Mouse (Mus musculus) hindbrain, postnatal 0 days (tissue): Measurements from ENCODE around the gene Stab2. TPM values are rescaled to one million over a fixed set of nuclear protein-coding genes. Genes with fewer than 3 reads are reported as not detected.
A peak's percentile ranks its signal among the peaks of the same experiment; 100 is the strongest.

ENCODE experiments used
- ATAC-seq: fragments of 200-750 bp; cut with Nextera tagmentation; 2 replicates; pipeline ENCODE4 v1.8.0; 2017; ENCODE audit warnings: mild to moderate bottlenecking, moderate TSS enrichment, moderate library complexity
- DNase-seq: peaks from one replicate; pipeline ENCODE4 v3.0.0-alpha.2; 2015; ENCODE audit warnings: low spot score
- H3K27ac ChIP-seq: fragments of 300-500 bp; sonication (generic); 2 replicates; pipeline ENCODE4 v1.5.1; 2014; ENCODE audit warnings: mild to moderate bottlenecking
- H3K27me3 ChIP-seq: fragments of 300-500 bp; sonication (generic); 2 replicates; pipeline ENCODE4 v1.6.1; 2014; ENCODE audit warnings: low read length, mixed read lengths; ENCODE audit not compliant: insufficient read depth
- H3K36me3 ChIP-seq: fragments of 300-500 bp; sonication (generic); 2 replicates; pipeline ENCODE4 v1.6.1; 2014; ENCODE audit warnings: low read length, mixed read lengths; ENCODE audit not compliant: insufficient read depth
- H3K4me1 ChIP-seq: fragments of 300-500 bp; sonication (generic); 2 replicates; pipeline ENCODE4 v1.6.1; 2014; ENCODE audit warnings: antibody characterized with exemption, low read length, mixed read lengths; ENCODE audit not compliant: insufficient read depth
- H3K4me2 ChIP-seq: fragments of 300-500 bp; sonication (generic); 2 replicates; pipeline ENCODE4 v1.6.1; 2014; ENCODE audit warnings: low read depth, mild to moderate bottlenecking, low read length, moderate library complexity, mixed read lengths
- H3K4me3 ChIP-seq: fragments of 300-500 bp; sonication (generic); 2 replicates; pipeline ENCODE4 v1.5.1; 2014; ENCODE audit warnings: low read length
- H3K9ac ChIP-seq: fragments of 300-500 bp; sonication (generic); replicated peaks from 2 replicates; pipeline ENCODE4 v1.6.1; 2014; ENCODE audit warnings: mild to moderate bottlenecking, low read length, moderate library complexity, mixed read lengths
- H3K9me3 ChIP-seq: fragments of 300-500 bp; sonication (generic); 2 replicates; pipeline ENCODE4 v1.6.1; 2016; ENCODE audit warnings: low read length, mixed read lengths
- CTCF ChIP-seq: IDR thresholded peaks from 2 replicates; pipeline ENCODE4 v1.5.1; 2016; ENCODE audit warnings: antibody characterized with exemption, control low read depth, low read depth
- WGBS: fragments of 180-500 bp; shearing (Covaris S2); extraction: QIAGEN DNeasy Blood & Tissue Kit; methylation state at CpG from one replicate; pipeline ENCODE4 v1.1.7; 2014; 5-methylcytosine and 5-hydroxymethylcytosine counted together
- polyA plus RNA-seq: library from polyadenylated mRNA; unstranded; fragments of >200 nt; fragmentation: Nextera tagmentation; extraction: Ambion mirVana; gene quantifications from 2 replicates; pipeline ENCODE4 v1.2.1, GENCODE M21; 2015
- total RNA-seq: library from RNA; depleted of rRNA; stranded (reverse); fragments of >200 nt; gene quantifications from 2 replicates; pipeline ENCODE4 v1.2.3, GENCODE M21; 2014; rRNA removed

Gene Stab2
- total RNA-seq, result 0.42 TPM in 1 of 2 replicates, not detected in the other
- polyA plus RNA-seq, result 0.10 and 0.42 TPM in 2 replicates

- DNase-seq, result peak; percentile 16
- Histone ChIP-seq H3K9ac (no peak within 1 kb of the TSS), H3K4me1 (no peaks in the 10 kb centered on the region), H3K27me3 (no peaks in the 10 kb centered on the region), H3K9me3 (no peaks in the 10 kb centered on the region), H3K27ac (no peak within 1 kb of the TSS), H3K4me3 (no peak within 1 kb of the TSS), H3K36me3 (no peaks in the 10 kb centered on the region), H3K4me2 (no peak within 1 kb of the TSS)
- no peak; the same call in 1 of the 2 replicates for ATAC-seq
- WGBS, result 65% methylated on average over 8 of the region's 8 CpGs
- TF ChIP-seq CTCF, result no peak
Measured at GRCm38 (mm10) chr10:87007385-87008214, at the start of gene Stab2. Gene Stab2, minus strand, starts transcription at chr10:87008025.

DNA sequence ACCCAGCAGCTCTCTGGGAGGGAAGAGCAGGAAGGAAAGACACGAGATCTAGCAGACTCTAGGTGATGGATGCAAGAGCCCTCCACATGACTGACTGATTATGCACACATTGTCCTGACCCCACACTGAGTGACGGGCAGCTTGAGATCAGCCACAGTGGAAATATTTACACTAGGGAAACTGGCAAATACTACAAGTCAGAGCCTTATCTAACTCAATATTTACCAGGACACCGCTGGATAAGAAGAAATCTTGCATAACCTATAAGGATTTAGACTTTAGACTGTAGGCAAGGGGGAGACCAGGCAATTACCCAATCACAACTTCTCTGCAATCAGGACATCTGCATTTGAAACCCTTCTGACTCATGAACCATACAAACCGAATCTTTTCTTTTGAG is 43.9 kb upstream of the Stab2 start:
- Histone ChIP-seq H3K27me3 (no peaks in the 10 kb centered on the region), H3K4me2 (no peak overlapping the region), H3K4me1 (no peaks in the 10 kb centered on the region), H3K36me3 (no peaks in the 10 kb centered on the region), H3K4me3 (no peak overlapping the region), H3K9me3 (no peaks in the 10 kb centered on the region), H3K27ac (no peak overlapping the region), H3K9ac (no peak overlapping the region)
- no peak for ATAC-seq
- DNase-seq, result no peak
- WGBS, result 66% methylated on average over 4 of the region's 4 CpGs
- TF ChIP-seq CTCF, result no peak

DNA sequence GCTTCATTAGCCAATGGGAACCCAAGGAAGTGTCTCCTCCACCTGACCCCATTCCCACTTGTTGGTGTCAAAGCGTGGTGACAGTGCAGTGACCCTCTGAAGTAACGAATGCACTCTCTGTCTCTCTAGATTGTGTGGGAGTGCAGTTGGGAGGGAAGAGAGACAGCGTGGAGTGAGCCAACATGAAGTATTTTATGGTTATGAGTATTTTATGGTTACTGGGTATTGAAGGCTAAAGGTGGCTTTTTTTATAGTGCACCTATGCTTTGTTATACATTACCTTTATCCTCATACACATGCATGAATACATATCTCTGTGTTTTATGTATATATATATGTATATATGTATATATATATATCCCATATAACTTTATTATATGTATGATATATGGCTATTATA is 41.4 kb upstream of the Stab2 start:
- Histone ChIP-seq H3K9me3 (no peaks in the 10 kb centered on the region), H3K4me3 (no peak overlapping the region), H3K36me3 (no peaks in the 10 kb centered on the region), H3K4me2 (no peak overlapping the region), H3K9ac (no peak overlapping the region), H3K4me1 (no peaks in the 10 kb centered on the region), H3K27me3 (no peaks in the 10 kb centered on the region), H3K27ac (no peak overlapping the region)
- 81% methylated on average over 3 of the region's 3 CpGs for WGBS
- ATAC-seq, result no peak
- no peak for TF ChIP-seq CTCF
- DNase-seq, result no peak

GRCm38 (mm10) chr10:87046931-87047468 is 39.2 kb upstream of the Stab2 start:
- WGBS, result 87% methylated on average over 10 of the region's 10 CpGs
- H3K36me3 ChIP-seq, result no peaks in the 10 kb centered on the region
- H3K4me3 ChIP-seq, result no peak overlapping the region
- no peak overlapping the region for H3K27ac ChIP-seq
- DNase-seq (no peak), ATAC-seq (no peak)
- H3K9ac ChIP-seq, result no peak overlapping the region
- no peaks in the 10 kb centered on the region for H3K9me3 ChIP-seq
- no peaks in the 10 kb centered on the region for H3K27me3 ChIP-seq
- no peaks in the 10 kb centered on the region for H3K4me1 ChIP-seq
- H3K4me2 ChIP-seq, result no peak overlapping the region
- TF ChIP-seq CTCF, result peak; percentile 24; the same call in 1 of the 2 replicates

GRCm38 (mm10) chr10:87046469-87046868 is 38.6 kb upstream of the Stab2 start:
- no peak for ATAC-seq
- no peak for DNase-seq

DNA sequence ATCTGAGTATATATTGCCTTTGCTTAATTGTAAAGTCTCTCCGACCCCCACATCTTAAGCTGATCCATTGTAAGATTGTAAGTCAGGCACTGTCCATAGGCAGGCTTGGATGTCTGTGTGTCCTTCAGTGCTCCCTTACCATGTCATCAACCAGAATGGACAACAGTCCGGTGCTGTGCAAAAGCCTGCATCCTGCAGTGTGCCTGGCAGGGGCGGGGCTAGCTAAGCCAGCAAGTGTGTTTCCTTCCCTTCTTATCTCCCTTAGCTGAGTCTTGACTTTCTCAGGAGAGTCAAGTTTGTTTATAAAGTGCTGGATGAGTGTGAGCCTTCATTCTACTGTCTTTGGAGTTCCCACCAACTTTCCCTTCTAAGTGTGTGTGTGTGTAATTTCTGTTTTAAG is 37.4 kb upstream of the Stab2 start:
- H3K27me3 ChIP-seq, result no peaks in the 10 kb centered on the region
- WGBS, result 75% methylated on average over 3 of the region's 3 CpGs
- no peaks in the 10 kb centered on the region for H3K36me3 ChIP-seq
- no peak for ATAC-seq
- no peak for TF ChIP-seq CTCF
- H3K9ac ChIP-seq, result no peak overlapping the region
- H3K4me3 ChIP-seq, result no peak overlapping the region
- DNase-seq, result no peak
- H3K9me3 ChIP-seq, result no peaks in the 10 kb centered on the region
- no peak overlapping the region for H3K4me2 ChIP-seq
- no peak overlapping the region for H3K27ac ChIP-seq
- no peaks in the 10 kb centered on the region for H3K4me1 ChIP-seq

More at GRCm38 (mm10) chr10:87046469-87046868, 38.6 kb upstream of the Stab2 start:
- no peaks in the 10 kb centered on the region for H3K4me1 ChIP-seq
- no peak overlapping the region for H3K4me3 ChIP-seq
- no peak overlapping the region for H3K27ac ChIP-seq
- H3K9ac ChIP-seq, result no peak overlapping the region
- H3K27me3 ChIP-seq, result no peaks in the 10 kb centered on the region
- WGBS, result 14% methylated on average over 6 of the region's 6 CpGs
- TF ChIP-seq CTCF, result no peak
- H3K9me3 ChIP-seq, result no peaks in the 10 kb centered on the region
- H3K36me3 ChIP-seq, result no peaks in the 10 kb centered on the region
- H3K4me2 ChIP-seq, result no peak overlapping the region

DNA sequence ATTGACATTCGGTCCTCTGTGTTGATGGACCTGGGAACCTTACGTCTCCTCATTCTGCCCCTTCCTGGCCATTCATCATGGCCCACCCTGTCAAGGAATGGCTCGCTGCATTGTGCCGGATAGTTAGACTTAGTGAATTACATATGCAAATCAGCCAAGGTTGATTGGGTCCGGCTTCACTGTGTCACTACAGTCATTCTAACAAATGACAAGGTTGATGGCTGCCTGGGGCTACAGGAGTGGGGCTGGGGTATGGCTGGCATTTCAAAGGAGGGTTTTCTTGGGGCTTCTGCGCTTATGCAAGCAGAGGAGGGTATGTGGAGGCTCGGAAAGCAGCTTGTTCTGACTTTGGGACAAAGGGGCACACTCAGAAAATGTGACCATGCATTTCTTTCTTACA is 33.4 kb upstream of the Stab2 start:
- no peak for TF ChIP-seq CTCF
- 50% methylated on average over 7 of the region's 7 CpGs for WGBS
- ATAC-seq, result no peak
- H3K4me1 ChIP-seq, result 0 out of 2 replicates have a peak, but pooled peaks cover 3% of the 10 kb centered on the region
- no peaks in the 10 kb centered on the region for H3K36me3 ChIP-seq
- no peaks in the 10 kb centered on the region for H3K9me3 ChIP-seq
- H3K27me3 ChIP-seq, result no peaks in the 10 kb centered on the region
- H3K4me3 ChIP-seq, result no peak overlapping the region
- no peak overlapping the region for H3K9ac ChIP-seq
- H3K4me2 ChIP-seq, result no peak overlapping the region
- DNase-seq, result no peak
- no peak overlapping the region for H3K27ac ChIP-seq
